Mouse (Mus musculus) hindbrain, embryonic 12.5 days (tissue): Measurements from ENCODE around the gene Lrrc27. TPM values are rescaled to one million over a fixed set of nuclear protein-coding genes. Genes with fewer than 3 reads are reported as not detected.

Experiments used
- ATAC-seq: fragments of 200-750 bp; cut with Nextera tagmentation; 2 replicates; pipeline ENCODE4 v1.8.0; 2017; ENCODE audit warnings: moderate TSS enrichment; ENCODE audit not compliant: low FRiP score
- H3K27ac ChIP-seq: fragments of 300-500 bp; sonication (generic); 2 replicates; pipeline ENCODE4 v1.5.1; 2016; ENCODE audit warnings: mild to moderate bottlenecking
- H3K27me3 ChIP-seq: fragments of 300-500 bp; sonication (generic); 2 replicates; pipeline ENCODE4 v1.6.1; 2016; ENCODE audit warnings: mild to moderate bottlenecking
- H3K36me3 ChIP-seq: fragments of 300-500 bp; sonication (generic); 2 replicates; pipeline ENCODE4 v1.6.1; 2016; ENCODE audit warnings: mild to moderate bottlenecking
- H3K4me1 ChIP-seq: fragments of 300-500 bp; sonication (generic); 2 replicates; pipeline ENCODE4 v1.6.1; 2016
- H3K4me2 ChIP-seq: fragments of 300-500 bp; sonication (generic); replicated peaks from 2 replicates; pipeline ENCODE4 v1.6.1; 2016; ENCODE audit warnings: mild to moderate bottlenecking
- H3K4me3 ChIP-seq: fragments of 300-500 bp; sonication (generic); 2 replicates; pipeline ENCODE4 v1.5.1; 2016; ENCODE audit warnings: mild to moderate bottlenecking
- H3K9ac ChIP-seq: fragments of 300-500 bp; sonication (generic); 2 replicates; pipeline ENCODE4 v1.6.1; 2016; ENCODE audit warnings: mild to moderate bottlenecking, moderate library complexity
- H3K9me3 ChIP-seq: fragments of 300-500 bp; sonication (generic); replicated peaks from 2 replicates; pipeline ENCODE4 v1.6.1; 2016; ENCODE audit warnings: mild to moderate bottlenecking
- WGBS: fragments of 180-500 bp; shearing (Covaris S2); methylation state at CpG from one replicate; pipeline ENCODE4 v1.1.7; 2016; 5-methylcytosine and 5-hydroxymethylcytosine counted together
- polyA plus RNA-seq: library from polyadenylated mRNA; unstranded; fragments of >200 nt; fragmentation: Nextera tagmentation; extraction: Ambion mirVana; gene quantifications from 2 replicates; pipeline ENCODE4 v1.2.1, GENCODE M21; 2016

Gene Lrrc27
- polyA plus RNA-seq, 1 experiment from 2014 or later: 3.2 TPM

DNA sequence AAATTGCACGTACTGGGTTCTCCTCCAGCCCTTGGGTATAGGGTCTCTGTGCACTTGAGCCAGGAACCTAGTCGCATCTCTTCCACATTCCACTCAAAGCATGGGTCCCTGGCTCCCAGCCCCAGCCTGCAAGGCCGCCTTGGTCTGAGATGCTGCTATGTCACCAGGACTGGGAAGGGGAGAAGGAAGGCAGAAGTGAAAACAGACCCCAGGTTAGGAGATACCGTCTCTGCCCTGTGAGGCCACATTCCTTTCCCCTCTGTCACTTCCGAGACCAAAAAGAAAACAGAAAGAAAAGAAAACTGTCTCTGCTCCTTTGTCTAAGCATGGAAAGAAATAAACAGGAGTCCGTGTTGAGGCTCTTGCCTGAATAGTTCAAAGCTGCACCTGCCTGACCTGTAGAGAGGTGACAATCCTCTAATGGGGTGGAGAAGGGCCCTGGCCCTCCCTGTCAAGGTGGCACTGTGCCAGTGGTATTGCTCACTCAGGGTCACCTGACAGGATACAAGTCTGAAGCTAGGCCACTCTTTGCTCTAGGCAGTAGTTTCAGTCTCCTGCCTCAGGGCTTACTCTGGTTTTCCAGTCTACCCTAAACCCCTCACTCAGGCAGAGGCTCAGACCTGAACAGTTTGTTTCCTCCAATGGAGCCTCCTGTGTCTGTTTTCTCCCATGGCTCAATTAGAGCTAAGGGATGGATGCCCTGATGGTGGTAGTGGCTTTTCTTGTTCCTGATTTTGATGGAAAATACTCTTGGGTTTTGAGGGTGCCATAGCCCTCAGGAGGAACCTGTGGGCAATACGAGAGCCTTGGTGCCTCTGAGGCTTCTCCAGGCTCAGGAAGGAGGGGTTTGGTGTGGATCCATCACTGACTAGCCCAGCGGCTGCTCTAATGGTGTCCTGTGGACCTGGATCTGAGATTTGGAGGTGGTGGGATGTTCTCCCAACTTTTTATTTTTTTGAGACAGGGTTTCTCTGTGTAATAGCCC, 54.4 kb downstream of the Lrrc27 start:
- Histone ChIP-seq H3K4me1 (0 out of 2 replicates have a peak, but pooled peaks cover 5% of the 10 kb centered on the region), H3K27me3 (no peaks in the 10 kb centered on the region), H3K4me3 (no peak overlapping the region), H3K36me3 (no peaks in the 10 kb centered on the region), H3K9me3 (no peaks in the 10 kb centered on the region), H3K9ac (no peak overlapping the region), H3K4me2 (no peak overlapping the region), H3K27ac (no peak overlapping the region)
- no peak for ATAC-seq
- 68% methylated on average over 8 of the region's 8 CpGs for WGBS

DNA sequence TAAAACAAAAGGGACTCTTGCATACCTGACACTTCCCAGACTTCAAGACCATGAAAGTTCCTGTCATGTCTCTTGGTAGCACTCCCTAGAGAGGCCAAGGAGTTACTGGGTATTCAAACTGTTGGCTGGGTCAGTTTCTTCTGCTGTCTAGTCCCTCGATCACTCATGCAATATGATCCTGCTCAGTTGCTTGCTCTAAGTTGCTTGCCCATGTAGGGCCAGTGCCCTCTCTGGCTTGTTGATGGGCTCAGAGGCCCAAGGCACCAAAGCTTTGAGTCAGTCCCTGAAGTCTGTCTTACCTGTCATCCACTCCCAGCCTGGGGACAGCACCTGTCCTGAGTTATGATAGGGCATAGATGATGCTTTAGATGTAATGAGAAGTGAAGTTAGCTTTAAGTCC, 58.0 kb downstream of the Lrrc27 start:
- whole genome bisulfite sequencing: 70% methylated on average over 1 of the region's 1 CpGs
- no peak overlapping the region for H3K27ac ChIP-seq
- H3K4me1 ChIP-seq: peaks cover 15% of the 10 kb centered on the region; the same call in 1 of the 2 replicates
- no peak overlapping the region for H3K9ac ChIP-seq
- H3K36me3 ChIP-seq: no peaks in the 10 kb centered on the region
- ATAC-seq: no peak
- no peak overlapping the region for H3K4me3 ChIP-seq
- no peaks in the 10 kb centered on the region for H3K27me3 ChIP-seq
- H3K4me2 ChIP-seq: no peak overlapping the region
- H3K9me3 ChIP-seq: no peaks in the 10 kb centered on the region

DNA sequence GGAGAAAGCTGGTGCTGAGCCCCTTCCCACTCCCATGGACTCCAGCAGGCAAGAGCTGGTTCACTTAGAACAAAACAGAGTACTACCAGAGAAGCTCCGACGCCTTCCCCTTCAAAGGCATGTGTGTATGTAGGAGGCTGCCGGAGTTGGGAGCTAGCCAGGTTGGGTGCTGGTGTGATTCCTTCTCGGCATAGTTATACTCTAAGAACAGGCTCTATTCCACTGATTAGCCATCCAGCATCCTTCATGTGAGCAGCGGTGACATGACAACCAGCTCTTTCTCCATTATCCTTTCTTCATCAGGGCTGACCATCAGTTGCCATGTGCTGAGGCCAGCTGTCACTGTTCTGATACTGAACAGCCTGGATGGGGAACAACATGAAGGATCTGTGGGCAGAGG, 59.1 kb downstream of the Lrrc27 start:
- 87% methylated on average over 5 of the region's 5 CpGs for WGBS
- no peaks in the 10 kb centered on the region for H3K27me3 ChIP-seq
- H3K36me3 ChIP-seq: no peaks in the 10 kb centered on the region
- H3K4me2 ChIP-seq: no peak overlapping the region
- no peaks in the 10 kb centered on the region for H3K9me3 ChIP-seq
- no peak overlapping the region for H3K4me3 ChIP-seq
- ATAC-seq: no peak
- no peak overlapping the region for H3K27ac ChIP-seq
- peaks cover 16% of the 10 kb centered on the region; the same call in 1 of the 2 replicates for H3K4me1 ChIP-seq
- no peak overlapping the region for H3K9ac ChIP-seq

DNA sequence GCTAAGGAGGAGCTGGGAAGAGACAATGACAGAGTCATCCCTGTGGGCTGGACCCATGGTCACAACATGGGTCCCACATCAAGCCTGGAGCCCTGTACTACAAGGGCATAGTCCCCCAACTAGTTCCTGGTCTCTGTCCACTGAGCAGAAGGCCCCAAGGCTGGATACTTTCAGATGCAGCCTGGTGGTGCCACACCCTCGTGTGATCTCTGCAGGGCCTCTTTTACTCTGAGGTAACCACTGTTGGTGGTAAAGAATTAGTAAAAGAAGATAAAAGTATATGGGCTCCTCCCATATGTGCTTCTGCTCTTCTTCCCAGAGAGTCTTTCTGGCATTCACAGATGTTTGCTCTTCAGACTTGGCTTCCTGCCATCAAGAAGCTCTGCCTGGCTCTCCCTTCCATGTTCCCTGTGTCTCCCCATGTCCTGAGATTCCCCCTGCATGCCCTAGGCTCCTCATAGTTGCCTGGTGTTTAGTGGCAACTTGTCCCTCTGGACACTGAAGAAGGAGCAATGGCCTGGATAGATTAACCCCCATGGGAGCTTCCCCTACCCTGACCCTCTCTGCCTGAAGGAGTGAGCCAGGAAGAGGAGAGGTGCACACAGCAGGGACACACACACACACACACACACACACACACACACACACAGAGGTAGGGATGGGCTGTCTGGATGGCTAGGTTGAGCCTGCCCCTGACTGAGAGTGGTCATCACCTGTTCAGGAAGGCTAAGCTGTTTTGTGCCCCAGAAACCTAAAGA, 60.0 kb downstream of the Lrrc27 start:
- Histone ChIP-seq H3K4me2 (no peak overlapping the region), H3K9ac (no peak overlapping the region), H3K4me1 (peaks cover 16% of the 10 kb centered on the region; the same call in 1 of the 2 replicates), H3K9me3 (no peaks in the 10 kb centered on the region), H3K4me3 (no peak overlapping the region), H3K27ac (no peak overlapping the region), H3K27me3 (no peaks in the 10 kb centered on the region), H3K36me3 (no peaks in the 10 kb centered on the region)
- ATAC-seq: no peak
- 40% methylated on average over 1 of the region's 1 CpGs for WGBS

DNA sequence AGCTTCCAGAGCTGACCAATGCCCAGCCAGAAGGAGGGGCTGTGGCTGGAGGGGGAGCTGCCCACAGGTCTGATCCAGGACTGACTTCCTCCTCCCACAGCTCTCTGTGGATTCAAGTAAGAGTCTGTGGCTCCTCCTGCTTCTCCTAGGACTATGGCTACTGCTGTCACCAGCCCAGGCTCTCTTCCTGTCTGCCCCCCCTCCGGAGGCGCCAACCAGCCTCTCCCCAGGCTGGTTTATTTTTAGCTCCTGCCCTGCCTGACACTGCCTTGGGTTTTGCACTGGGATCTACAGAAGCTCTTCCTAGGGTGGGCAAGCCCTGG, 60.6 kb downstream of the Lrrc27 start:
- no peaks in the 10 kb centered on the region for H3K27me3 ChIP-seq

DNA sequence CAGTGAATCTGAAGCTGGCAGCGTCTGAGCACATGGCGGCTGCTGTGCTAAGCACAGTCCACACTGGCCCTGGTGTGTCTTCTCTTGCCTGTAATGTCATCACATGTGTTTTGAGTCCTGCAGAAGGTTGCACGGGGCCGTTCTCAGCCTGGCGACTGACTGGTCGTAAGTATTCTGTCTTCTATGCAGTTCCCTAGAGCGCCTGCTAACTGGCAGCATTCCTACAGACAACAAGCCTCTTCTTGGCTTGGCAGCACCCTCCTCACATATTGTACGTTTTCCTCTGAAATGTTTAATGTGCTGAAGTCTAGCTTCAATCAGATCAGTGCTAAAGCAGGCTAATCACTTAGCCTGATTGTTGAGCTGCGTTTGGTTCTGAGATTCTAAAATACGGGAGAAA, 62.8 kb downstream of the Lrrc27 start:
- Histone ChIP-seq H3K4me1 (peaks cover 30% of the 10 kb centered on the region), H3K36me3 (no peaks in the 10 kb centered on the region), H3K9ac (no peak overlapping the region), H3K27ac (no peak overlapping the region), H3K9me3 (no peaks in the 10 kb centered on the region), H3K4me3 (no peak overlapping the region), H3K27me3 (no peaks in the 10 kb centered on the region), H3K4me2 (no peak overlapping the region)
- WGBS: 82% methylated on average over 10 of the region's 10 CpGs
- no peak for ATAC-seq

More for the DNA sequence above, 60.6 kb downstream of the Lrrc27 start:
- no peak for ATAC-seq
- Histone ChIP-seq H3K36me3 (no peaks in the 10 kb centered on the region), H3K9ac (no peak overlapping the region), H3K4me3 (no peak overlapping the region), H3K27ac (no peak overlapping the region), H3K4me1 (peaks cover 16% of the 10 kb centered on the region; the same call in 1 of the 2 replicates), H3K4me2 (no peak overlapping the region), H3K9me3 (no peaks in the 10 kb centered on the region)
- WGBS: 44% methylated on average over 2 of the region's 2 CpGs

DNA sequence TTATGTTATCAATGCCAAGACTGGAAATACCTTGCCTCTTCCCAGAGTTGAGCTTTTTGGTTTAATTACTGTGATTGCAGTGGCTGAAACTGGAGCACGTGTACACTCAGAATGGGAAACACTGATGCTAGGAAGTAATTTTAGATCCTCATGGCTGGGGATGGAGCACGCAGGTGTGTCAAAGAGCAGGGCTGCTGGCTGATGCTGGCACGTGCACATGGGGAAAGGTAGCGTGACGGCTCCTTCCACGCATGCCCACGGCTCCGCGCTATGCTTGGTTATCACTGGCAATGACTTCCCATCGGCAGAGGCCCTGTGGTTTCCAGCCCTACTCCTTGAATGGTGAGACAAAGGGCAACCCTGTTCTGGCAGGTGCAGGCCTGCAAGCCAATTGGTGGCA, 63.4 kb downstream of the Lrrc27 start:
- WGBS: 89% methylated on average over 10 of the region's 10 CpGs
- H3K4me3 ChIP-seq: no peak overlapping the region
- H3K27me3 ChIP-seq: no peaks in the 10 kb centered on the region
- ATAC-seq: no peak
- H3K4me1 ChIP-seq: peaks cover 36% of the 10 kb centered on the region
- no peak overlapping the region for H3K4me2 ChIP-seq
- H3K9ac ChIP-seq: no peak overlapping the region
- no peaks in the 10 kb centered on the region for H3K36me3 ChIP-seq
- no peak overlapping the region for H3K27ac ChIP-seq
- H3K9me3 ChIP-seq: no peaks in the 10 kb centered on the region

DNA sequence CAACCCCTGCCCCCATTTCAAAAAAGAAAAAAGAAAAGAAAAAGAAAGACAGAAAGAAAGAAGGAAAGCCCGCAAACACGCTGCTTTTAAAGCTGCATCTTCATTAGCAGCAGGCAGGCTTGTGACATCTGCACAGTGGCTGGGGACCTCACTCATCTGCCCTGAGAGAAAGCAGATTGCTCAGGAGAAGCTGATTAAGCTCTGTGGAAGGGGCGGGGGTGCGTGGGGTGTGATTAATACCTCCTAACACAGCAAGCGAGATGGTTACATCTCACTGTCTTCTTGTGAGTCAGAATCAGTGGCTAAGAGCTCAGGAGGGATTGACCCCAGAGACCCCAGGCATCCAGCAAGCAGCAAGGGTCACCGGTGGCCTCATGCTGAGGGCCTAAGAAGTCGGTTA, 64.7 kb downstream of the Lrrc27 start:
- no peaks in the 10 kb centered on the region for H3K36me3 ChIP-seq
- ATAC-seq: no peak
- no peak overlapping the region for H3K9ac ChIP-seq
- H3K27ac ChIP-seq: no peak overlapping the region
- H3K27me3 ChIP-seq: no peaks in the 10 kb centered on the region
- H3K4me1 ChIP-seq: peaks cover 36% of the 10 kb centered on the region
- no peaks in the 10 kb centered on the region for H3K9me3 ChIP-seq
- H3K4me3 ChIP-seq: no peak overlapping the region
- H3K4me2 ChIP-seq: no peak overlapping the region
- 82% methylated on average over 7 of the region's 7 CpGs for WGBS

DNA sequence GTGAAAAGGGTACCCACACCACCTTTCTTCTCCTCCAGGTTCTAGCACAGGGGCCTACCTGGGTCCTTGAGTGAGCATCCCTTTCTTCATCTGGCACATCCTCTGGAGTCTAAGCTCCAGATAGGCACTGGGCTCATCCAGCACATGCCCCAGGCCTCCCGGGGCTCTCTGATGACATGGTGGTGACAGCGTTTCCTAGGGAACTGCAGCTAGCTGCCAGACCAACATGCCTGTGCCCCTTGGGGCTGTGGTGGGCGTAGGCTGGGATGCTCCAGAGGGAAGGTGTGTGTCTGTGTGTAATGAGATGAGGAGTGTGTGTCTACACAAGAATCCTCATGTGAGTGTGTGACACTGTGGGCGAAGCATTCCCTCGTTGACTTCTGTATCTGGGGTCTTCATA, 66.8 kb downstream of the Lrrc27 start:
- 77% methylated on average over 5 of the region's 5 CpGs for WGBS
- Histone ChIP-seq H3K4me1 (peaks cover 26% of the 10 kb centered on the region), H3K9ac (no peak overlapping the region), H3K9me3 (no peaks in the 10 kb centered on the region), H3K36me3 (no peaks in the 10 kb centered on the region), H3K27ac (0 out of 2 replicates have a peak overlapping the region, but pooled peaks have one; percentile 14), H3K4me3 (no peak overlapping the region), H3K27me3 (no peaks in the 10 kb centered on the region), H3K4me2 (no peak overlapping the region)
- no peak for ATAC-seq

DNA sequence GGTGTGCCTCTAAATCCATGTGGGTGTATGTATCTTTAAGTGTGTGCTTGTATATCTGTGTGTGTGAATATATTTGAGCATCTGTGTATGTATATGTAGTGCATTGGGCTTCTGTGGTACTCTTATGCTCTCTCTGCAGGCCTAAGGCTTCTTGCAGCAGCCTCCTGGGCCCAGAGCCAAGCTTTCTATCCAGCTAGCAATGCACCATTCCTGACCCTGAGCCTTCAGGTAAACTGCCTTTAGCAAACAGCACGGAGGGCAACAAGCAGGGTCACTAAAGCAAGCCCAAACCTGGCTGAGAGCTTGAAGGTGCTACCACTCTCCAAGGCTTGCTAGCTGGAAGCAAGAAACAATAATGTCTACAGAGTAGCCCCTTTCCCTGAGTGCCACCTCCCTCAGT, 67.3 kb downstream of the Lrrc27 start:
- ATAC-seq: no peak
- H3K27ac ChIP-seq: no peak overlapping the region

DNA sequence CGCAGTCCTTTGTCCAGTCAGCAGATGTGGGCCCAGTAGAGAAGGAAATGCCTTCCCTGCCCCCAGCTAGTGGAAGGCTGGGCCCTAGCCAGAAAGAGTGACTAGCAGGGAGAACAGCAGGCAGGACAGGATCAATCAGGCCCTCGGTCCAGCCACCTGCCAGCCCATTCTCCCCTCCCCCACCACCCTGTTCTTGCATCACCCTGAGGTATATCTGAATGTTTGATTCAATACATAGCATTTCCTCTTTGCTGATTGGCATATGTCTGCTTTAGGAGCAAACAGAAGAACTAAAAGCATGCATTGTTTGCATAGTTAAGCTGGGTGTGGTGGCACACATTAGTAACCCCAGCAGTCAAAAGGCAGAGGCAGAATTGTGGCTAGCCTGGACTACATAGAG, 68.4 kb downstream of the Lrrc27 start:
- no peak for ATAC-seq
- no peaks in the 10 kb centered on the region for H3K9me3 ChIP-seq
- H3K4me1 ChIP-seq: peaks cover 21% of the 10 kb centered on the region
- H3K27ac ChIP-seq: no peak overlapping the region
- H3K36me3 ChIP-seq: no peaks in the 10 kb centered on the region
- H3K4me2 ChIP-seq: no peak overlapping the region
- no peak overlapping the region for H3K9ac ChIP-seq
- WGBS: 35% methylated on average over 2 of the region's 2 CpGs
- no peaks in the 10 kb centered on the region for H3K27me3 ChIP-seq
- no peak overlapping the region for H3K4me3 ChIP-seq

More for the DNA sequence above, 67.3 kb downstream of the Lrrc27 start:
- no peak overlapping the region for H3K4me2 ChIP-seq
- no peaks in the 10 kb centered on the region for H3K27me3 ChIP-seq
- no peaks in the 10 kb centered on the region for H3K36me3 ChIP-seq
- H3K4me3 ChIP-seq: no peak overlapping the region
- H3K9me3 ChIP-seq: no peaks in the 10 kb centered on the region
- H3K9ac ChIP-seq: no peak overlapping the region; the same call in 1 of the 2 replicates
- peaks cover 26% of the 10 kb centered on the region for H3K4me1 ChIP-seq
- 60% methylated on average over 1 of the region's 1 CpGs for WGBS

DNA sequence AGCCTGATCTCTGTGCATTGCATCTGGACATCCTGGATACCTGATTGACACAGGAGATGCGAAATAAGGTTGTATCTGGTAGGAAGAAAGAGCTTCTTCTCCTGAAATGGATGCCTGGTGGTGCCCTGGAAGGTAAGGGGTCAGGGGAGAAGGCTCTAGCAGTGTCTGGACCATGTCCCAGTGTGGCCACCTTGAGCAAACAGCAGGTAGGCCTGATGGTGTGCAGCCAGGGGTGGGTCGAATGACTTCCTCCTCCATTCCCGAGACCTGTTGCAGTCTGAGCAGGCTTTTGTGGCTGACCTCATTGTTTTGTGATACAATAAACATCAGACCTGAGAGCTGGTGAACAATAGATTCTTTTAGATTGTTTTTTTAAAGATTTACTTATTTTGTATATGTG, 69.2 kb downstream of the Lrrc27 start:
- WGBS: 81% methylated on average over 3 of the region's 3 CpGs
- no peak overlapping the region for H3K9ac ChIP-seq
- peaks cover 21% of the 10 kb centered on the region for H3K4me1 ChIP-seq
- H3K36me3 ChIP-seq: no peaks in the 10 kb centered on the region
- ATAC-seq: no peak
- H3K27me3 ChIP-seq: no peaks in the 10 kb centered on the region
- no peak overlapping the region for H3K4me2 ChIP-seq
- no peak overlapping the region for H3K27ac ChIP-seq
- no peak overlapping the region for H3K4me3 ChIP-seq
- H3K9me3 ChIP-seq: no peaks in the 10 kb centered on the region
